Mouse (Mus musculus) hindlimb bud, embryonic 11.5 days (tissue): ENCODE measurements at regions not wholly inside any gene's neighbourhood (a gene's known extent, or its start where the extent isn't known, plus 50 kb on each side); places are given as distances from the start of the nearest gene placed in this dataset.

Experiments used
- DNase-seq: peaks from one replicate; pipeline ENCODE4 v3.0.0-alpha.2; 2012; ENCODE audit warnings: low read depth, low spot score; ENCODE audit errors: extremely low spot score

- no peak for DNase-seq
Measured at GRCm38 (mm10) chr11:44330438-44330837, 69.4 kb upstream of the Il12b start.

GRCm38 (mm10) chr11:44330851-44331773 lies 68.8 kb upstream of the Il12b start:
- DNase-seq = peak; percentile 53

- no peak for DNase-seq
Measured at GRCm38 (mm10) chr11:44331774-44332129, 68.1 kb upstream of the Il12b start.

- no peak for DNase-seq
Measured at GRCm38 (mm10) chr11:44340531-44340930, 59.3 kb upstream of the Il12b start.

- no peak for DNase-seq
Measured at GRCm38 (mm10) chr11:44348308-44348707, 51.6 kb upstream of the Il12b start.

- DNase-seq = no peak
Measured at GRCm38 (mm10) chr11:44349546-44349945, 50.3 kb upstream of the Il12b start.
